Mouse (Mus musculus) granulocyte monocyte progenitor cell, adult 5-6 weeks (primary cell): ENCODE measurements around the gene Slc24a4. TPM values are rescaled to one million over a fixed set of nuclear protein-coding genes. Genes with fewer than 3 reads are reported as not detected.
"Not testable (repeated sequence)": the region's sequence is repeated elsewhere in the genome, so short reads cannot be mapped to it uniquely, and the experiment has no call there.

Experiments
- ATAC-seq: replicated peaks from 2 replicates; pipeline ENCODE4 v1.8.0; 2016; ENCODE audit warnings: mild to moderate bottlenecking, moderate TSS enrichment, inconsistent platforms; ENCODE audit not compliant: poor library complexity, severe bottlenecking
- total RNA-seq, 2 experiments: library from RNA; stranded (forward) in 1 of 2; stranded (reverse) in 1 of 2; fragments of 200-712, 200-1000 nt in 1 of 2; fragments of >200 nt in 1 of 2; fragmentation: Nextera tagmentation in 1 of 2; gene quantifications; 2 replicates each; pipeline ENCODE4 v1.2.3; 2014 to 2017

Gene Slc24a4
- total RNA-seq, 2 experiments from 2014 or later = not detected

DNA sequence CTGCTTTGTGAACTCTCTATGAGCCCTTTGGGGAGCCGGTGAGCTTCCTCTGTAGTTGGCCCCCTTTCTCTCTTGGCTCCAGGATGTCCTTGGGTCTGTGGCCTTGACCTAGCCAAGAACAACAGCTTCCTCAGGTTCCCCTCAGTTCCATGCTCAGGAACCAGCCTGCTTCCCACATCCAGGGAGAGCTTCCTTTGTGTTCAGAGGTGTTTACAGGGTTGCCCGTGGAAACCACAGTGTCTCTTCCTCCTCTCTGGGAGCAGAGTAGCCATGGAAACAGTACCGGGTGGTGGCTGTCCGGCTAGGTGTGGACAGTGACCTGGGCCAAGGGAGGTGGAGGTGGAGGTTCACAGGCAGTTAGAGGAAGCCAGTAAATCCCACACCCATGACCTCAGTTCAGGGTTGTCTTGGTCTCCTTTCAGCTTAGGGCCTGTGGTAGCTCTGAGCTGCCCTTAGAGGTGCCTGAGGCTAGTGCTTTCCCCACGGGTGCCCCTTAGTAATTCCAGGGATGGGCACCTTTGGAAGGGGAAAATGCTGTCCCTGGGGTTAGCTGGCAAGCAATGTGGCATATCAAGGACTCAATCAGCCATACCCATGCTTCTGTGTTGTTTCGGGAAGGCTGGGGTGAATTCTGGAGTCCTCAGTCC is 113.7 kb downstream of the Slc24a4 start:
- peak; percentile 52 for ATAC-seq

DNA sequence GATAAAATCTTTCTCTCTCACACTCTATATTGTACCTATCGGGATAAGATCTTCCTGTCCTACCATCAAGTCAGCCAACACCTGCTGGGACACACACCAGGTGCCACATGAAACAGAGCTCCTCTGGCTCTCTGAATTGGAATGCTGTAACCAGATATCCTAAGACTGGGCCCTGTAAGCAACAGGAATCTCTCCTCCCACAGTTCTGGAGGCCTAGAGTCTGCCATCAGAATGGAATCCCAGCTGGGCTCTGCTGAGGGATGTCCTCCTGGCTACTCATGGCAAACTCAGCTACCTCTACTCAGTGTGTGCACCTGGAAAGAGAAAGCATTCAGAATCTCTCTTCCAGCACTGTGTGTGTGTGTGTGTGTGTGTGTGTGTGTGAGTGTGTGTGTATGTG is 115.4 kb downstream of the Slc24a4 start:
- no peak for ATAC-seq

DNA sequence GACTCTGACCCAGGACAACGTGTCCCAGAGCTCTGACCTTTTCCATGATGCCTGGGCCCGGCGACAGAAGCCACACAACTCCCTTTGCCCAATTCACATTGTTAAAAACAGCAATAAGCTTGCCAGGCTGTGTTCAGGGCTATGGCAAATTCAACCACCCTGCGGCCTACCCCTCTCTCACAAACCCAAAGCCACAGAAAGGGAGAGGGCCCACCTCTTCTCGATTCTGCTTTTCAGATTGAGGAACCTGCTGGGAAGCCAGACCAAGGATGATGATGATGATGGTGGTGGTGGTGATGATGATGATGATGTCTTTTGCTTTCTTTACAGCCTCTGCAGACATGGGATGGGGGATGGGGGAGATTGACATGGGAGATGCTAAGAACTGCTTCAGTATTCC is 117.7 kb downstream of the Slc24a4 start:
- ATAC-seq = peak; percentile 55

- ATAC-seq = no peak
Observed at GRCm38 (mm10) chr12:102248104-102248503, 119.6 kb downstream of the Slc24a4 start.

GRCm38 (mm10) chr12:102250316-102250715 is 121.8 kb downstream of the Slc24a4 start:
- ATAC-seq = no peak

GRCm38 (mm10) chr12:102251070-102251469 is 122.5 kb downstream of the Slc24a4 start:
- ATAC-seq = peak; percentile 21; the same call in 1 of the 2 replicates

DNA sequence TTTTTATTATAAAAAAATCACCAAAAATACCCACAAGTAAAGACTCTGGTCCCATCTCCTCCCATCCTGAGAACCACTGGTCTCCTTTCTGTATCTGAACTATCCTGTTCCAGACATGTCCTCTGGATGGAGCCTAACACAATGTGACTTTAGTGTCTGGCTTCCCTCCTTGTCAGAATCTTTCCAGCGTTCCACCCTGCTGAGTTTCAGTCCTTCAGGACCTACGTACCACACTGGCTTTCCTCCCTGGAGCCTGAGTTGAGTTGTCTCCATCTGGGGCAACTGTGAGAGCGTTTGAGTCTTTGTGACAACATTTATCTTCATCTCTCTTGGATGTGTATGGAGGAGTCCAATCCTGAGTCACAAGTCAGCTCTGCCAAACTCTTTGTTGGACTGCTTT is 123.5 kb downstream of the Slc24a4 start:
- ATAC-seq = no peak

GRCm38 (mm10) chr12:102252525-102252924 is 124.0 kb downstream of the Slc24a4 start:
- ATAC-seq = peak; percentile 81

DNA sequence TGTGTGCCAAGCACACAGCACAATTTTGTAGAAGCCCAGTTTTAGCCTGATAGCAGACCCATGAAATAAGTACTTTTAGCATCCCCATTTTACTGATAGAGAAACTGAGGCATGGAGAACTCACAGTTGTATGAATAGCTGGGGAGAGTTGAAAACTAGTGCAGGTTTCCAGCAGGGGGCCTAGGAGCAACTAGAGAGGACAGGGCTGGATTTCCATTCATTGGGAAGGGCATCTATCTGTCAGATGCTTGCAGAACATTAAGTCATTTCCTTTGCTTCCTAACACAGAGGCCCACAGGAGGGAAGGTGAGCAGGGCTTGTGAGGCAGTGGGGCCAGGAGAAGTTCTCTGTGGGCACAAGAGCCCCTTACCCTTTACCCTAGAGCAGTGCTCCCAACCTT is 126.5 kb downstream of the Slc24a4 start:
- no peak for ATAC-seq

DNA sequence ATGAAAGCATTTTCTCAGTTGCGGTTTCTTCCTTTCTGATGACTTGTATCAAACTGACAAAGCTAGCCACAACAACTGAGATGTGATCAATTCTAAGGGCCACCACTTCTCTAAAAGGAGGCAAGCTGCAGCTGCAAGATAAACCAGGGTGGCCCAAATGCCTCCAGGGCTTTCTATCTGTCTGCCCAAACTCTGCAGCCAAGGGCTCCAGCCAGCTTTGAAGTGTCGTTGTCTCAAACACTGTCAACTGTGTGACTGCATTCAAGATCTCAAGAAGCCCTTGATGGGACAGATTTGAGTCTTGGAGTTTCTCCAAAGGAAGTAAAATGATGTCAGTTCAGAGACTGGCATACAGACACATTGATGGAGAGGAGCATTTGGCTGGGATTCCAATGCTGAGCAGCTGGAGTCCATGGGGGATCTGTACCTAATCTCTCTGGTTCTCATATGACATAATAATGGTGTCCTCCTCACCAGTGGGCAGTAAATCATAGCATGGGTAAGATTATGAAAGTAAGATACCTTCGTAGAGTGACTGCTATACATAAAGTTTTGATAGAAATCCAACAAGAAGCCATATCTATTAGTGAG is 130.1 kb downstream of the Slc24a4 start:
- ATAC-seq = peak; percentile 55

- ATAC-seq = peak; percentile 38
Observed at GRCm38 (mm10) chr12:102261933-102262396, 133.4 kb downstream of the Slc24a4 start.

GRCm38 (mm10) chr12:102262809-102263208 is 134.3 kb downstream of the Slc24a4 start:
- ATAC-seq = peak; percentile 4; the same call in 1 of the 2 replicates

DNA sequence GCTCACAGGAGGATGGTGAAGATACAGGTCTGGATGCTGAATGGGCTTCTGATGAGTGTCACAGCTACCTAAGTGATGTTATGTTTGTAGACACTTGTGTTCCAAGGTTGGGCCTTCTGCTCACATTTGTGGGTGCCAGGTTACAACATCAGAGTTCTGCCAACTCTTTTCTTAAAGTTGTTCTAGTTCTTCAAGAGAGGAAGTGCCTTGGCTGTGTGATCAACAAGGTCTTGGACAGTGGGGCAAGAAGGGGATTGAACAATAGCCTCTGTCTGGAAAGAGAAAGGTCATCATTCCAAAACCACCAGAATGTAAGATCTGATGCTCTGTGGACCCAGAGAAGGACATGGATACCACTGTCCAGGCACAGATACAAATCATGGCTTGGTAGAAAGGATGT is 134.7 kb downstream of the Slc24a4 start:
- peak; percentile 51 for ATAC-seq

GRCm38 (mm10) chr12:102266433-102266832 is 137.9 kb downstream of the Slc24a4 start:
- ATAC-seq = no peak

DNA sequence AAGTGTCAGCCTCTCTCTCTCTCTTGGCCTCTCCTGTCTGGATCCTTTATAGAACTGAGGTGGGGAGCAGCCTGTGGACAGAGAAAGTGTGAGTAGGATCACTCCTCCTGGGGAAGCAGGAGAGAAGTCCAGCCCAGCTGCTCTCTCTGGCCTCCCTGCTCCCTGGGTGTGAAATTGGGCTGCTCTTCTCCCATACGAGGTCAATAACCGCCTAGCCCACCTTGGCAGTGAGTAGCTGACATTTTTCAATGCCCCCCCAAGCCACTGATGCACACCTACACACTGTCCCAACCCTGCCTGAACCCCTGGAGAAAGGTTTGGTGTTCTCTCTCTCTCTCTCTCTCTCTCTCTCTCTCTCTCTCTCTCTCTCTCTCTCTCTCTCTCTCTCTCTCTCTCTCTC is 140.6 kb downstream of the Slc24a4 start:
- no peak for ATAC-seq

- ATAC-seq = no peak
Observed at GRCm38 (mm10) chr12:102270776-102271405, 142.4 kb downstream of the Slc24a4 start.

GRCm38 (mm10) chr12:102271447-102271846 is 142.9 kb downstream of the Slc24a4 start:
- ATAC-seq = no peak; the same call in 1 of the 2 replicates

DNA sequence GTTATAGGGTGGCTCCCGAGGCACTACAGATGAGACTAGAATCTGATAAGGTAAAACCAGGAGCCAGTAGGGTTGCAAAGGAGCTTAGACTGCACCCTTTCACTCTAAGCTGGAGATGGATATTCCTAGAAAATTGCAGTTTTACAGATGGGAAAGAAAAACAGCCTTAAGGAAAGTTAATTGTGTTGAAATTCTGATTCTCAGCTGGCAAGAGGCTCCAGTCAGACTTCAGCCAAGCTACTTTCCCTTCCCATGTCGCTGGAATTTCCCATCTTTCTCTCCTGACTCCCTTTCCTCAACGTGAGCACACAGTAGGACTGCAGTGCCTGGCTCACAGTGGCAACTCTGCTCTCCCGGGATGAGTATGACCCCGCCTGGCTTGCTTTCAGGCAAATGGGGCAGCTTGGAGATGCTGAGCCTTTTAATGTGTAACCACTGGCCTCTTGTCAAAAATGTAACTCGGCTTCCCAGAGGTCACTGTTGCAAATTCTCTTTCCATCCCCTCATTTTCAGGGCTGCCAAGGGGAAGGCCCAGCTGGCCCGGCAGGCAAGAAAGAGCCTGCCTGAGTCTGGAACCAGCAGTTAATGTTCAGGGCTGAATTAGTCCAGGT is 147.4 kb downstream of the Slc24a4 start:
- ATAC-seq = no peak

DNA sequence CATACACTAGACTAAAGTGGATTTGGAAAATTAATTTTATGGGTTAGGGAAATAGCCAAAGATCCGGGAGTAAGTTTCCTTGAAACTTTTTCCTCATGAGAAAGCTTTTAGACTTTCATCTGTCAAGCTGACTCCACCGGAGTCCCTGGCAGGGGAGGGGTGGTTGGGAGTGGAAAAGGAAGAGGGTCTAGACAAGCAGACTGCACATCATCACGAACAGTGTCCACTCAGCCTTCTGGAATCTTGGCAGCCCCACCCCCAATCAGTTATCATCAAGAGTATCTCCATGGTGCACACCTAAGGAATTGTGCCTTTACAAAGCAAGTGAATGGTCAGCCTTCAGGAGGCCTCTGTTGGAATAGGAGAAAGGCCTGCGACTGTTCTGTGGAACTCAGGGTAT is 151.8 kb downstream of the Slc24a4 start:
- not testable (repeated sequence) for ATAC-seq

DNA sequence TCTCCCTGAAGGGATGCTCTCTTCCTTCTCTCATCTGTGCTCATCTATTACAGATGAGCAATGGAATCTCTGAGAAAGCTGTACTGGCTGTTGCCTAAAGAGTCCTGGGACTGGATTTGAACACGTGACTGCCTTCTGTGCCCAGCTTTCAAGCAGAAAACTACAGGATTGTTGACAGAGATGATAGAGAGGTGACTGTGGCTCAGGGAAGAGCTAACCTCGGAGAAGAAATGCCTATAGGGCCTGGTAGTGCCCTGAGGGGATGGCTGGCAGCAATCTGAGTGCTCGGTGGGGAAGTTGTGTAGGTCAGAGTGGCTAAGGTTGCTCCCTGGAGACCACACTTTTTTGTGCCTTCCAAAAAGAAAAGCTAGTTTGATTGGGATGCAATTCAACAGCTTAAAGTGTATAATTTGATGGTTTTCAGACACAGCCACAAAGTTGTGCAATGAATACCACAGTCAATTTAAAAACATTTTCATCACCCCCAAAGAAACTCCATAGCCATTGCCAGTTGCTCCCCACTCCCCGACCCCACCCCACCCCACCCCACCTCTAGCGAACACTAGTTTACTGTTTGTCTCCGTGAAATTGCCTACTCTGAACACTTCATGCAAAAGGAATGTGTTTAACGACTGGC is 152.5 kb downstream of the Slc24a4 start:
- 0 out of 2 replicates have a peak, but pooled peaks have one; percentile 5 for ATAC-seq

GRCm38 (mm10) chr12:102282126-102282525 is 153.6 kb downstream of the Slc24a4 start:
- ATAC-seq = peak; percentile 82
